Mouse (Mus musculus) kidney, embryonic 16.5 days (tissue): ENCODE data around the gene Pdcd4. TPM values are rescaled to one million over a fixed set of nuclear protein-coding genes. Genes with fewer than 3 reads are reported as not detected.
A peak's percentile ranks its signal among the peaks of the same experiment; 100 is the strongest.
"Not testable (repeated sequence)": the region's sequence is repeated elsewhere in the genome, so short reads cannot be mapped to it uniquely, and the experiment has no call there.

Experiments used
- ATAC-seq: fragments of 200-750 bp; cut with Nextera tagmentation; 2 replicates; pipeline ENCODE4 v1.8.0; 2017; ENCODE audit warnings: moderate TSS enrichment; ENCODE audit not compliant: low FRiP score, low TSS enrichment
- H3K27ac ChIP-seq: fragments of 300-500 bp; sonication (generic); 2 replicates; pipeline ENCODE4 v1.5.1; 2014; ENCODE audit warnings: low read length
- H3K27me3 ChIP-seq: fragments of 300-500 bp; sonication (generic); 2 replicates; pipeline ENCODE4 v1.6.1; 2014; ENCODE audit warnings: low read length, control low read depth, mixed read lengths; ENCODE audit not compliant: insufficient read depth
- H3K36me3 ChIP-seq: fragments of 300-500 bp; sonication (generic); 2 replicates; pipeline ENCODE4 v1.6.1; 2014; ENCODE audit warnings: low read length, control low read depth, mixed read lengths; ENCODE audit not compliant: insufficient read depth
- H3K4me1 ChIP-seq: fragments of 300-500 bp; sonication (generic); 2 replicates; pipeline ENCODE4 v1.6.1; 2014; ENCODE audit warnings: low read length, control low read depth, mixed read lengths; ENCODE audit not compliant: insufficient read depth
- H3K4me2 ChIP-seq: fragments of 300-500 bp; sonication (generic); replicated peaks from 2 replicates; pipeline ENCODE4 v1.6.1; 2014; ENCODE audit warnings: low read depth, low read length
- H3K4me3 ChIP-seq: fragments of 300-500 bp; sonication (generic); 2 replicates; pipeline ENCODE4 v1.5.1; 2014; ENCODE audit warnings: mild to moderate bottlenecking, low read length
- H3K9ac ChIP-seq: fragments of 300-500 bp; sonication (generic); replicated peaks from 2 replicates; pipeline ENCODE4 v1.6.1; 2014; ENCODE audit warnings: low read length
- H3K9me3 ChIP-seq: fragments of 300-500 bp; sonication (generic); 2 replicates; pipeline ENCODE4 v1.6.1; 2016; ENCODE audit warnings: low read length, control low read depth
- WGBS: fragments of 180-500 bp; shearing (Covaris S2); extraction: QIAGEN DNeasy Blood & Tissue Kit; methylation state at CpG from one replicate; pipeline ENCODE4 v1.1.7; 2014; 5-methylcytosine and 5-hydroxymethylcytosine counted together
- polyA plus RNA-seq: library from polyadenylated mRNA; unstranded; fragments of >200 nt; fragmentation: Nextera tagmentation; extraction: Ambion mirVana; gene quantifications from 2 replicates; pipeline ENCODE4 v1.2.1, GENCODE M21; 2015

Gene Pdcd4
- polyA plus RNA-seq, 1 experiment from 2014 or later: 106 TPM

DNA sequence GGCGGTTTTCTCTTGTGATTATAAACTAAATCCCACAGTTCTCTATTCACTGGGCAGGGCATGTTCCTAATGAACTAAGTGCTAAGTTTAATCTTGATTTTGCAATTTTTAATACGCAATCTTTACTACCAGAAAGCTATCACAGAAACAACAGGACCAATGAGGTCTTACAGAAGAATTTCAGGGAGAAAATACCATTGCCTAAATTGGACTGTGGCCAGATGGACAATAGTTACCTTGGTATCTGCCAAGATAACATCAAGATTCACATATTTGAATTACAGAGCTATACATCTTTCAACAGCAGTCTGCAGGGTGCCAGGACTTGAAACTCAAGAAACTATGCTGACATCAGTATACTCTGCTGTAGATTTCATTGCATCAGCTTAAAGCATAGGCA lies 50.3 kb downstream of the Pdcd4 start:
- no peak overlapping the region for H3K4me2 ChIP-seq

GRCm38 (mm10) chr19:53943802-53944785 lies 52.1 kb downstream of the Pdcd4 start, which contains the start of the genes Shoc2 and Bbip1:
Shoc2 (plus strand) TSS chr19:53944306.
Bbip1 (minus strand) TSS chr19:53944627.
- peak within 1 kb of the TSS; percentile 74 for H3K4me3 ChIP-seq
- H3K9ac ChIP-seq: peak within 1 kb of the TSS; percentile 94
- H3K9me3 ChIP-seq: no peaks in the 10 kb centered on the region
- H3K36me3 ChIP-seq: 0 out of 2 replicates have a peak, but pooled peaks cover 3% of the 10 kb centered on the region
- ATAC-seq: peak; percentile 95
- peaks cover 20% of the 10 kb centered on the region for H3K4me1 ChIP-seq
- H3K4me2 ChIP-seq: peak within 1 kb of the TSS; percentile 76
- H3K27me3 ChIP-seq: no peaks in the 10 kb centered on the region
- peak within 1 kb of the TSS; percentile 100 for H3K27ac ChIP-seq
- WGBS: under 1% methylated on average over 59 of the region's 62 CpGs

More for the DNA sequence above, 50.3 kb downstream of the Pdcd4 start:
- Histone ChIP-seq H3K27ac (no peak overlapping the region), H3K4me3 (no peak overlapping the region), H3K9me3 (no peaks in the 10 kb centered on the region), H3K4me1 (peaks cover 15% of the 10 kb centered on the region), H3K9ac (no peak overlapping the region), H3K27me3 (no peaks in the 10 kb centered on the region), H3K36me3 (peaks cover 9% of the 10 kb centered on the region; the same call in 1 of the 2 replicates)
- ATAC-seq: no peak
- 93% methylated on average over 2 of the region's 2 CpGs for WGBS

DNA sequence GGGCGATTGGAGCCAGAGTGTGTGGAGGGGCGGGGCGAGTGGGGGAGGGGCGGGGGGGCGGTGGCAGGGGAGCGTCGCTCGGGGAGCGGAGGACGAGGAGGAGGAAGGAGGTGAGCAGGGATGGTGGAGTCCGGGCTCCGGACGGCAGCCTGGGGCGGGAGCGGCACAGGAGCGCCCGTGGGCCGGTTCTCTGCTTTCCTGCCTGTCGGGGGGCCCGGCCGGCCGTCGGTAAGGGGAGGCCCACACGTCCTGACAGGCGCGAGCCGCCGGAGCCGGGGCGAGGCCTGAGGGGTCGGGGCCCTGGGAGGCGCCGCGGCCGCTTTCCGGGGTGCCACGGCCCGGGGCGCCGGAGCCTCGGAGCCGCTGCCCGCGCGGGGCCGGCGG lies 52.7 kb downstream of the Pdcd4 start:
- Histone ChIP-seq H3K4me1 (peaks cover 20% of the 10 kb centered on the region), H3K27me3 (no peaks in the 10 kb centered on the region), H3K4me2 (peak overlapping the region; percentile 76), H3K27ac (peak overlapping the region; percentile 97), H3K4me3 (peak overlapping the region; percentile 74), H3K9me3 (no peaks in the 10 kb centered on the region), H3K36me3 (no peaks in the 10 kb centered on the region), H3K9ac (peak overlapping the region; percentile 94)
- 0% methylated on average over 18 of the region's 47 CpGs for WGBS
- no peak for ATAC-seq

- Histone ChIP-seq H3K36me3 (no peaks in the 10 kb centered on the region), H3K9me3 (no peaks in the 10 kb centered on the region), H3K4me2 (peak overlapping the region; percentile 76), H3K27me3 (no peaks in the 10 kb centered on the region), H3K9ac (peak overlapping the region; percentile 94), H3K4me1 (peaks cover 20% of the 10 kb centered on the region), H3K27ac (peak overlapping the region; percentile 97), H3K4me3 (peak overlapping the region; percentile 74)
- WGBS: under 1% methylated on average over 42 of the region's 69 CpGs
- peak; percentile 13 for ATAC-seq
Observed at GRCm38 (mm10) chr19:53945171-53946042, 53.4 kb downstream of the Pdcd4 start.

GRCm38 (mm10) chr19:53957513-53957912 lies 65.5 kb downstream of the Pdcd4 start:
- Histone ChIP-seq H3K9ac (no peak overlapping the region), H3K4me3 (no peak overlapping the region), H3K27me3 (no peaks in the 10 kb centered on the region), H3K27ac (no peak overlapping the region), H3K4me2 (no peak overlapping the region), H3K4me1 (no peaks in the 10 kb centered on the region), H3K9me3 (no peaks in the 10 kb centered on the region), H3K36me3 (no peaks in the 10 kb centered on the region)
- WGBS: 89% methylated on average over 2 of the region's 2 CpGs
- no peak for ATAC-seq

GRCm38 (mm10) chr19:53962511-53962910 lies 70.5 kb downstream of the Pdcd4 start:
- Histone ChIP-seq H3K4me2 (no peak overlapping the region), H3K9ac (no peak overlapping the region), H3K4me1 (no peaks in the 10 kb centered on the region), H3K27ac (no peak overlapping the region), H3K9me3 (no peaks in the 10 kb centered on the region), H3K4me3 (no peak overlapping the region), H3K27me3 (no peaks in the 10 kb centered on the region), H3K36me3 (no peaks in the 10 kb centered on the region)
- WGBS: 84% methylated on average over 4 of the region's 4 CpGs
- ATAC-seq: no peak

GRCm38 (mm10) chr19:53964347-53964746 lies 72.3 kb downstream of the Pdcd4 start:
- H3K36me3 ChIP-seq, H3K27ac ChIP-seq, ATAC-seq, H3K9ac ChIP-seq, H3K4me3 ChIP-seq, H3K4me2 ChIP-seq, H3K9me3 ChIP-seq, H3K4me1 ChIP-seq, H3K27me3 ChIP-seq: not testable (repeated sequence)
- 96% methylated on average over 3 of the region's 3 CpGs for WGBS

GRCm38 (mm10) chr19:53964910-53965633 lies 73.0 kb downstream of the Pdcd4 start:
- Histone ChIP-seq H3K9me3 (no peaks in the 10 kb centered on the region), H3K27me3 (no peaks in the 10 kb centered on the region), H3K4me2 (no peak overlapping the region), H3K36me3 (no peaks in the 10 kb centered on the region), H3K4me3 (no peak overlapping the region), H3K9ac (no peak overlapping the region), H3K4me1 (no peaks in the 10 kb centered on the region), H3K27ac (no peak overlapping the region)
- 89% methylated on average over 10 of the region's 10 CpGs for WGBS
- no peak for ATAC-seq

DNA sequence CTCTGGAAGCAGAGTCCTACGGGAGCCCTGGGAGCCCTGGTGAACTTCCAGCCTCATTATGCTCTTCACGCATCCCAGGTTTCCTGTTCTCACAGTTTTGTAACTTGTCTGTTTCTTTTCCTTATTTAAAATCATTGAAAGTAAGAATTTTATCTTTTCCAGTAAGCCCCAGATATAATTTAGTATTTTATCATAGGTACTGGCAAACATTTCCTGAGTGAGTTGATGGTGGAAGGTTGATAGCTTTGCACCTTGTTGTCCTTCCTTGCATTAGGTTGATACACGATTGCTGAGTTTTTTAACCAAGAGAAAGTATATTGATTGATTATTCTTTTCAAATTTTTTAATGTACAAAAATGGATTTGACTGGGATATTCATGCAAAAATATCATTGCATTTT lies 77.2 kb downstream of the Pdcd4 start:
- no peak overlapping the region for H3K4me3 ChIP-seq
- H3K27me3 ChIP-seq: no peaks in the 10 kb centered on the region
- no peaks in the 10 kb centered on the region for H3K4me1 ChIP-seq
- WGBS: 92% methylated on average over 3 of the region's 3 CpGs
- no peak overlapping the region for H3K27ac ChIP-seq
- H3K9me3 ChIP-seq: no peaks in the 10 kb centered on the region
- H3K4me2 ChIP-seq: no peak overlapping the region
- ATAC-seq: no peak
- H3K36me3 ChIP-seq: no peaks in the 10 kb centered on the region
- H3K9ac ChIP-seq: no peak overlapping the region
